Mouse (Mus musculus) kidney, postnatal 14 days (tissue): ENCODE data around the gene Trappc3l.
"Not testable (repeated sequence)": the region's sequence is repeated elsewhere in the genome, so short reads cannot be mapped to it uniquely, and the experiment has no call there.

ENCODE experiments used
- DNase-seq: peaks from one replicate; pipeline ENCODE4 v3.0.0; 2022; ENCODE audit warnings: mixed read lengths

Trappc3l gene

GRCm38 (mm10) chr10:34037401-34037800 is at the start of gene Trappc3l:
Gene Trappc3l (plus strand): TSS chr10:34037597.
- DNase-seq = no peak

- not testable (repeated sequence) for DNase-seq
These were observed 40.7 kb upstream of the Trappc3l start for GRCm38 (mm10) chr10:33996686-33997085.

GRCm38 (mm10) chr10:33998397-33998796 is 39.0 kb upstream of the Trappc3l start:
- no peak for DNase-seq

GRCm38 (mm10) chr10:34012581-34012980 is 24.8 kb upstream of the Trappc3l start:
- DNase-seq = no peak

GRCm38 (mm10) chr10:34013241-34013640 is 24.2 kb upstream of the Trappc3l start:
- DNase-seq = no peak

- peak; percentile 3 for DNase-seq
These were observed 18.6 kb upstream of the Trappc3l start for GRCm38 (mm10) chr10:34018746-34019301.

GRCm38 (mm10) chr10:34019302-34020075 is 17.9 kb upstream of the Trappc3l start, which contains the start of gene Rwdd1:
Gene Rwdd1 (minus strand): TSS chr10:34019624.
- peak; percentile 98 for DNase-seq

GRCm38 (mm10) chr10:34030322-34030721 is 7.1 kb upstream of the Trappc3l start:
- DNase-seq = no peak

- peak; percentile 81 for DNase-seq
These were observed 3.6 kb upstream of the Trappc3l start for GRCm38 (mm10) chr10:34033630-34034305.

- peak; percentile 12 for DNase-seq
These were observed 810 bp upstream of the Trappc3l start for GRCm38 (mm10) chr10:34036587-34036986.

GRCm38 (mm10) chr10:34044210-34044609 is 6.8 kb downstream of the Trappc3l start, which contains the start of gene Calhm4:
Gene Calhm4 (minus strand): TSS chr10:34044310.
- DNase-seq = no peak

GRCm38 (mm10) chr10:34053987-34054386 is 16.6 kb downstream of the Trappc3l start:
- no peak for DNase-seq

GRCm38 (mm10) chr10:34066591-34066990 is 29.2 kb downstream of the Trappc3l start:
- no peak for DNase-seq

GRCm38 (mm10) chr10:34069606-34070005 is 32.2 kb downstream of the Trappc3l start:
- no peak for DNase-seq

GRCm38 (mm10) chr10:34070999-34071492 is 33.6 kb downstream of the Trappc3l start:
- DNase-seq = no peak

GRCm38 (mm10) chr10:34071650-34072049 is 34.3 kb downstream of the Trappc3l start:
- DNase-seq = no peak

- DNase-seq = no peak
These were observed 37.3 kb downstream of the Trappc3l start for GRCm38 (mm10) chr10:34074522-34075200.

- no peak for DNase-seq
These were observed 49.1 kb downstream of the Trappc3l start for GRCm38 (mm10) chr10:34086514-34086913.

- no peak for DNase-seq
These were observed 51.1 kb downstream of the Trappc3l start for GRCm38 (mm10) chr10:34088515-34088914.

- no peak for DNase-seq
These were observed 52.1 kb downstream of the Trappc3l start for GRCm38 (mm10) chr10:34089517-34089916.

GRCm38 (mm10) chr10:34090481-34090880 is 53.1 kb downstream of the Trappc3l start:
- DNase-seq = peak; percentile 6

GRCm38 (mm10) chr10:34091888-34092287 is 54.5 kb downstream of the Trappc3l start:
- no peak for DNase-seq

GRCm38 (mm10) chr10:34095147-34095546 is 57.8 kb downstream of the Trappc3l start:
- DNase-seq = no peak
